Mouse (Mus musculus) midbrain, embryonic 16.5 days (tissue): Measurements from ENCODE around the gene Drosha. TPM values are rescaled to one million over a fixed set of nuclear protein-coding genes. Genes with fewer than 3 reads are reported as not detected.

Experiments
- ATAC-seq: fragments of 200-750 bp; cut with Nextera tagmentation; 2 replicates; pipeline ENCODE4 v1.8.0; 2017; ENCODE audit warnings: moderate TSS enrichment
- H3K27ac ChIP-seq: fragments of 300-500 bp; sonication (generic); 2 replicates; pipeline ENCODE4 v1.5.1; 2014; ENCODE audit warnings: mild to moderate bottlenecking, low read length, mixed read lengths
- H3K27me3 ChIP-seq: fragments of 300-500 bp; sonication (generic); 2 replicates; pipeline ENCODE4 v1.6.1; 2014; ENCODE audit warnings: low read depth, low read length, mixed read lengths; ENCODE audit not compliant: control insufficient read depth, insufficient read depth
- H3K36me3 ChIP-seq: fragments of 300-500 bp; sonication (generic); 2 replicates; pipeline ENCODE4 v1.6.1; 2014; ENCODE audit warnings: mild to moderate bottlenecking, low read length, moderate library complexity, mixed read lengths; ENCODE audit not compliant: control insufficient read depth, insufficient read depth
- H3K4me1 ChIP-seq: fragments of 300-500 bp; sonication (generic); 2 replicates; pipeline ENCODE4 v1.6.1; 2014; ENCODE audit warnings: mild to moderate bottlenecking, low read length, mixed read lengths; ENCODE audit not compliant: control insufficient read depth, insufficient read depth
- H3K4me2 ChIP-seq: fragments of 300-500 bp; sonication (generic); 2 replicates; pipeline ENCODE4 v1.6.1; 2014; ENCODE audit warnings: mild to moderate bottlenecking, low read length, mixed read lengths
- H3K4me3 ChIP-seq: fragments of 300-500 bp; sonication (generic); 2 replicates; pipeline ENCODE4 v1.5.1; 2014; ENCODE audit warnings: low read depth, mild to moderate bottlenecking, low read length, moderate library complexity, mixed read lengths
- H3K9ac ChIP-seq: fragments of 300-500 bp; sonication (generic); 2 replicates; pipeline ENCODE4 v1.6.1; 2014; ENCODE audit warnings: low read depth, low read length, mixed read lengths
- H3K9me3 ChIP-seq: fragments of 300-500 bp; sonication (generic); replicated peaks from 2 replicates; pipeline ENCODE4 v1.6.1; 2014; ENCODE audit warnings: mild to moderate bottlenecking, low read length, mixed read lengths; ENCODE audit not compliant: control insufficient read depth, poor library complexity, severe bottlenecking
- WGBS: fragments of 180-500 bp; shearing (Covaris S2); extraction: QIAGEN DNeasy Blood & Tissue Kit; methylation state at CpG from one replicate; pipeline ENCODE4 v1.1.7; 2014; 5-methylcytosine and 5-hydroxymethylcytosine counted together
- polyA plus RNA-seq: library from polyadenylated mRNA; unstranded; fragments of >200 nt; fragmentation: Nextera tagmentation; extraction: Ambion mirVana; gene quantifications from 2 replicates; pipeline ENCODE4 v1.2.1, GENCODE M21; 2015

Drosha gene
- polyA plus RNA-seq, 1 experiment from 2014 or later: 55.7 TPM

GRCm38 (mm10) chr15:12887206-12887605 lies 62.6 kb downstream of the Drosha start:
- H3K4me3 ChIP-seq: no peak overlapping the region
- no peak overlapping the region for H3K27ac ChIP-seq
- H3K27me3 ChIP-seq: no peaks in the 10 kb centered on the region
- peaks cover 40% of the 10 kb centered on the region for H3K36me3 ChIP-seq
- 88% methylated on average over 8 of the region's 8 CpGs for WGBS
- H3K9me3 ChIP-seq: no peaks in the 10 kb centered on the region
- H3K4me2 ChIP-seq: no peak overlapping the region
- no peaks in the 10 kb centered on the region for H3K4me1 ChIP-seq
- no peak for ATAC-seq
- no peak overlapping the region for H3K9ac ChIP-seq

- Histone ChIP-seq H3K36me3 (peaks cover 35% of the 10 kb centered on the region), H3K4me3 (no peak overlapping the region), H3K9me3 (no peaks in the 10 kb centered on the region), H3K27me3 (no peaks in the 10 kb centered on the region), H3K4me1 (no peaks in the 10 kb centered on the region), H3K9ac (no peak overlapping the region), H3K27ac (no peak overlapping the region), H3K4me2 (no peak overlapping the region)
- WGBS: 79% methylated on average over 4 of the region's 4 CpGs
- no peak; the same call in 1 of the 2 replicates for ATAC-seq
These were observed 63.7 kb downstream of the Drosha start for GRCm38 (mm10) chr15:12888312-12888711.

- H3K9ac ChIP-seq: no peak overlapping the region
- ATAC-seq: no peak
- H3K4me3 ChIP-seq: no peak overlapping the region
- no peaks in the 10 kb centered on the region for H3K4me1 ChIP-seq
- H3K27ac ChIP-seq: no peak overlapping the region
- no peaks in the 10 kb centered on the region for H3K9me3 ChIP-seq
- WGBS: 93% methylated on average over 11 of the region's 11 CpGs
- no peaks in the 10 kb centered on the region for H3K27me3 ChIP-seq
- H3K36me3 ChIP-seq: peaks cover 34% of the 10 kb centered on the region
- H3K4me2 ChIP-seq: no peak overlapping the region
These were observed 65.3 kb downstream of the Drosha start for GRCm38 (mm10) chr15:12889909-12890308.

- Histone ChIP-seq H3K36me3 (peaks cover 36% of the 10 kb centered on the region), H3K27me3 (no peaks in the 10 kb centered on the region), H3K9me3 (no peaks in the 10 kb centered on the region), H3K27ac (no peak overlapping the region), H3K4me1 (no peaks in the 10 kb centered on the region), H3K4me3 (no peak overlapping the region), H3K4me2 (no peak overlapping the region), H3K9ac (no peak overlapping the region)
- 90% methylated on average over 13 of the region's 13 CpGs for WGBS
- no peak for ATAC-seq
These were observed 70.8 kb downstream of the Drosha start for GRCm38 (mm10) chr15:12895426-12895825.

GRCm38 (mm10) chr15:12896022-12897009 lies 71.7 kb downstream of the Drosha start:
- no peaks in the 10 kb centered on the region for H3K27me3 ChIP-seq
- H3K4me1 ChIP-seq: no peaks in the 10 kb centered on the region
- no peaks in the 10 kb centered on the region for H3K9me3 ChIP-seq
- H3K9ac ChIP-seq: no peak overlapping the region
- H3K36me3 ChIP-seq: peaks cover 33% of the 10 kb centered on the region
- 93% methylated on average over 18 of the region's 18 CpGs for WGBS
- H3K4me3 ChIP-seq: no peak overlapping the region
- H3K27ac ChIP-seq: no peak overlapping the region
- no peak overlapping the region for H3K4me2 ChIP-seq
- ATAC-seq: no peak

- no peak overlapping the region for H3K4me2 ChIP-seq
- 92% methylated on average over 8 of the region's 8 CpGs for WGBS
- no peaks in the 10 kb centered on the region for H3K9me3 ChIP-seq
- H3K27ac ChIP-seq: no peak overlapping the region
- no peaks in the 10 kb centered on the region for H3K27me3 ChIP-seq
- H3K9ac ChIP-seq: no peak overlapping the region
- no peaks in the 10 kb centered on the region for H3K4me1 ChIP-seq
- no peak overlapping the region for H3K4me3 ChIP-seq
- peaks cover 34% of the 10 kb centered on the region for H3K36me3 ChIP-seq
- ATAC-seq: no peak
These were observed 73.2 kb downstream of the Drosha start for GRCm38 (mm10) chr15:12897831-12898230.

- ATAC-seq: peak; percentile 60
- Histone ChIP-seq H3K9me3 (no peaks in the 10 kb centered on the region), H3K4me2 (no peak overlapping the region), H3K9ac (no peak overlapping the region), H3K36me3 (peaks cover 29% of the 10 kb centered on the region), H3K4me3 (no peak overlapping the region), H3K4me1 (no peaks in the 10 kb centered on the region), H3K27ac (peak overlapping the region; percentile 61), H3K27me3 (no peaks in the 10 kb centered on the region)
- WGBS: 83% methylated on average over 18 of the region's 18 CpGs
These were observed 76.0 kb downstream of the Drosha start for GRCm38 (mm10) chr15:12900428-12901196.

- peak; percentile 76 for ATAC-seq
- H3K9me3 ChIP-seq: no peaks in the 10 kb centered on the region
- H3K4me3 ChIP-seq: no peak overlapping the region
- no peaks in the 10 kb centered on the region for H3K27me3 ChIP-seq
- H3K36me3 ChIP-seq: peaks cover 27% of the 10 kb centered on the region
- H3K4me2 ChIP-seq: no peak overlapping the region
- H3K4me1 ChIP-seq: no peaks in the 10 kb centered on the region
- no peak overlapping the region for H3K27ac ChIP-seq
- H3K9ac ChIP-seq: no peak overlapping the region
- WGBS: 56% methylated on average over 8 of the region's 8 CpGs
These were observed 76.6 kb downstream of the Drosha start for GRCm38 (mm10) chr15:12901197-12901570.

- ATAC-seq: no peak
- H3K4me1 ChIP-seq: peaks cover 3% of the 10 kb centered on the region; the same call in 1 of the 2 replicates
- no peak overlapping the region for H3K9ac ChIP-seq
- H3K9me3 ChIP-seq: no peaks in the 10 kb centered on the region
- H3K4me2 ChIP-seq: no peak overlapping the region
- H3K4me3 ChIP-seq: no peak overlapping the region
- no peaks in the 10 kb centered on the region for H3K27me3 ChIP-seq
- WGBS: 92% methylated on average over 6 of the region's 6 CpGs
- peaks cover 26% of the 10 kb centered on the region for H3K36me3 ChIP-seq
- H3K27ac ChIP-seq: no peak overlapping the region
These were observed 79.8 kb downstream of the Drosha start for GRCm38 (mm10) chr15:12904442-12904841.
